Mouse (Mus musculus) forebrain, postnatal 0 days (tissue): Measurements from ENCODE around the gene Pbld2. TPM values are rescaled to one million over a fixed set of nuclear protein-coding genes. Genes with fewer than 3 reads are reported as not detected.

Source experiments
- ATAC-seq: fragments of 200-750 bp; cut with Nextera tagmentation; 2 replicates; pipeline ENCODE4 v1.8.0; 2017; ENCODE audit warnings: mild to moderate bottlenecking, moderate library complexity
- DNase-seq: peaks from one replicate; pipeline ENCODE4 v3.0.0-alpha.2; 2015
- H3K27ac ChIP-seq: fragments of 300-500 bp; sonication (generic); 2 replicates; pipeline ENCODE4 v1.5.1; 2014; ENCODE audit warnings: low read depth, mild to moderate bottlenecking, antibody characterized with exemption, low read length, moderate library complexity, mixed read lengths
- H3K27me3 ChIP-seq: fragments of 300-500 bp; sonication (generic); 2 replicates; pipeline ENCODE4 v1.6.1; 2014; ENCODE audit warnings: mild to moderate bottlenecking, low read length, mixed read lengths; ENCODE audit not compliant: insufficient read depth
- H3K36me3 ChIP-seq: fragments of 300-500 bp; sonication (generic); 2 replicates; pipeline ENCODE4 v1.6.1; 2014; ENCODE audit warnings: mild to moderate bottlenecking, moderate library complexity; ENCODE audit not compliant: insufficient read depth
- H3K4me1 ChIP-seq: fragments of 300-500 bp; sonication (generic); 2 replicates; pipeline ENCODE4 v1.6.1; 2014; ENCODE audit warnings: antibody characterized with exemption; ENCODE audit not compliant: insufficient read depth
- H3K4me2 ChIP-seq: fragments of 300-500 bp; sonication (generic); 2 replicates; pipeline ENCODE4 v1.6.1; 2014; ENCODE audit warnings: low read depth, mild to moderate bottlenecking, moderate library complexity
- H3K4me3 ChIP-seq: fragments of 300-500 bp; sonication (generic); 2 replicates; pipeline ENCODE4 v1.5.1; 2014; ENCODE audit warnings: low read depth, low read length, mixed read lengths
- H3K9ac ChIP-seq: fragments of 300-500 bp; sonication (generic); 2 replicates; pipeline ENCODE4 v1.6.1; 2014; ENCODE audit warnings: mild to moderate bottlenecking
- H3K9me3 ChIP-seq: fragments of 300-500 bp; sonication (generic); 2 replicates; pipeline ENCODE4 v1.6.1; 2016; ENCODE audit warnings: low read length
- CTCF ChIP-seq: sonication (generic); IDR thresholded peaks from 2 replicates; pipeline ENCODE4 v1.5.1; 2016; ENCODE audit warnings: antibody characterized with exemption, control low read depth, low read depth
- WGBS: fragments of 180-500 bp; shearing (Covaris S2); extraction: QIAGEN DNeasy Blood & Tissue Kit; methylation state at CpG from one replicate; pipeline ENCODE4 v1.1.7; 2014; 5-methylcytosine and 5-hydroxymethylcytosine counted together
- polyA plus RNA-seq: library from polyadenylated mRNA; unstranded; fragments of >200 nt; fragmentation: Nextera tagmentation; extraction: Ambion mirVana; gene quantifications from 2 replicates; pipeline ENCODE4 v1.2.1, GENCODE M21; 2015
- total RNA-seq: library from RNA; depleted of rRNA; stranded (reverse); fragments of >200 nt; gene quantifications from 2 replicates; pipeline ENCODE4 v1.2.3, GENCODE M21; 2014

Gene Pbld2
- total and polyA plus RNA-seq, 2 experiments from 2014 or later, result 0.73 to 1.3 TPM

DNA sequence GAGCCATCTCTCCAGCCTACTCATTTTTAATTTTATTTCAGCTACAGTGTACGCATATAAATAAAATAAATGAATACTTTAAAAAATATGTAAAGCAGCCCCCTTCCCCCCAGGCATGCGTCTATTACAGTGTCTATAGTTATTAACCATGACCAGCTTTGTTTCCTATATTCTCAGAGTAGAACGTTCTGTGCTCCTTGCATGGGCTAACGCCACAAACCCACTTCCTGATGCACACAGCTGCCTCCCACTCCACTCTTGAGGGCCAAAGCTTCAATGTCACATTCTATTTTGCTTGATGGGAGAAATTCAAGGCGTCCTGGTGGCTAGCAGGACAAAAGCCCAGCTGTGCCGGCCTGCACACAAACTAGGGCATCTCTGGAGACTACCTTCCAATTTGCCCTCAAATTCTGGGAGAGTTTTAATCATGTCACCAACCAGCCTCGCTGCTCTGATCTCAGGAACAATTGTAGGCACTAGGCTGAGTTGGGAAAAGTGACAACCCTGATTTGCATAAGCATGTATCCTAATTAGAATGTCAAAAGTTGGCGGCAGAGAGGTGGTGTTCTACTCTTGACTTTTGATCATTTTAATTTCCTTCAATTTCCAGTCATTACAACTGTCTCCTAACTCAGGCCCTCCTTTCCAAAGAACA, 65.1 kb downstream of the Pbld2 start:
- no peak for DNase-seq
- ATAC-seq, result peak; percentile 6; the same call in 1 of the 2 replicates
- 30% methylated on average over 8 of the region's 8 CpGs for WGBS

DNA sequence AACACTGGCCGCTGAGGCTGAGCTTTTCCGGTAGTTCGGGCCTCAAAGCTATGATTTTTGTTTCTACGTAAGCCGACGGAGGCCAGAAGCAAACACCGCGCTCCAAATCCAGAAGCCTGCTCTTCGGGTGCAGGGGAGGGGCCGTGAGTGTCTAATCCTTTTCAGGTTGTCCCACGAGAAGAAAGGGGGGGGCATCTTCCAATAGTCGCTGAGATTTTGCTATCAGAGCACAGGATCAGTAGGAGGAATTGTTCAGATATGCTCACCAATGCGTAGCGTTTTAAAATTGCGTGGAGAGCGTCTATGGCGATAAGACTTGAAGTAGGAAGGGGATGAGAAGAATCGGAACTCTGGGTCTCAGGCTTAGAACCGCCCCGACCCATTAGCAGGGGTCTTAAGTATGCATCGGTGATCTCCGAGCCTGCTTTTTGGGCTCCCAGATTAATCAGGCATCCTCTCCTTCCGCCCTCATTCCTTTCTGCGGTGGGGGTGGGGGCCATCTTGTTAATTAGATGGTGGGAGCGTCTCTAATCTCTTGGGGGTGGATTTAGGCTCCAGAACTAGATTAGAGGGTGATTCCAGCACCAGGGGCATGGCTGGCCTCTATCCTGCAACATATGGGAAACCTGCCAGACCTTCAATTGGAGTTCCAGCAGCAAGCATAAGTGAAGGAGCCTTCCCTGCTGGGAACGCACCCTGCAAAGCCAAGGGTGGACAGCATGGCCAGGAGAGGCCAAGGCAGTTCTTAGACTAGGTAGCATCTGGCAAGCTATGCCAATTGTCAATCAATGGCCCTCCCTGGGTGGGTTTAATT, 65.8 kb downstream of the Pbld2 start:
- peak overlapping the region; percentile 47 for H3K4me2 ChIP-seq
- no peak for TF ChIP-seq CTCF
- WGBS, result 3% methylated on average over 26 of the region's 26 CpGs
- H3K4me1 ChIP-seq, result peaks cover 4% of the 10 kb centered on the region; the same call in 1 of the 2 replicates
- H3K4me3 ChIP-seq, result peak overlapping the region; percentile 33
- no peaks in the 10 kb centered on the region for H3K36me3 ChIP-seq
- H3K9me3 ChIP-seq, result no peaks in the 10 kb centered on the region
- peak overlapping the region; percentile 44 for H3K9ac ChIP-seq
- no peaks in the 10 kb centered on the region for H3K27me3 ChIP-seq
- no peak overlapping the region for H3K27ac ChIP-seq
- ATAC-seq (peak; percentile 55), DNase-seq (peak; percentile 47)

More for the DNA sequence above, 65.1 kb downstream of the Pbld2 start:
- Histone ChIP-seq H3K4me2 (peak overlapping the region; percentile 47), H3K9ac (peak overlapping the region; percentile 44; the same call in 1 of the 2 replicates), H3K27me3 (no peaks in the 10 kb centered on the region), H3K36me3 (no peaks in the 10 kb centered on the region), H3K9me3 (no peaks in the 10 kb centered on the region), H3K27ac (no peak overlapping the region), H3K4me1 (peaks cover 4% of the 10 kb centered on the region; the same call in 1 of the 2 replicates), H3K4me3 (peak overlapping the region; percentile 33)
- TF ChIP-seq CTCF, result no peak

DNA sequence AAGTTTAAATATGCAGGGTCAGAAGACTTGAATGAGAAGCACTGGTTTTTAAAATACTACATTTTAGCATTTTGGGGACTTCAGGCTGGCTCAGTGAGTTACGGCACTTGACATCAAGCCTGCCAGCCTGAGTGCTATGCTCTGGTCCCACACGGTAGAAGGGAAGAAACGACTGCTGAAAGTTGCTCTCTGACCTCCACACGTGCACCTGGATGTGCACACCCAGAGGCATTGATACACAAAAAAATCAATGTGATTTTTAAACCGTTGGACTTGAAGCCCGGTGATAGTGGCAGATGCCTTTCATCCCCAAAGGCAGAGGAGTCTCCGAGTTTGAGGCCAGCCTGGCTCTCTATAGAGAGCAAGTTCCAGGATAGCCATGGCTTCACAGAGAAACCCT, 67.8 kb downstream of the Pbld2 start:
- WGBS, result 81% methylated on average over 7 of the region's 7 CpGs
- no peak for TF ChIP-seq CTCF

DNA sequence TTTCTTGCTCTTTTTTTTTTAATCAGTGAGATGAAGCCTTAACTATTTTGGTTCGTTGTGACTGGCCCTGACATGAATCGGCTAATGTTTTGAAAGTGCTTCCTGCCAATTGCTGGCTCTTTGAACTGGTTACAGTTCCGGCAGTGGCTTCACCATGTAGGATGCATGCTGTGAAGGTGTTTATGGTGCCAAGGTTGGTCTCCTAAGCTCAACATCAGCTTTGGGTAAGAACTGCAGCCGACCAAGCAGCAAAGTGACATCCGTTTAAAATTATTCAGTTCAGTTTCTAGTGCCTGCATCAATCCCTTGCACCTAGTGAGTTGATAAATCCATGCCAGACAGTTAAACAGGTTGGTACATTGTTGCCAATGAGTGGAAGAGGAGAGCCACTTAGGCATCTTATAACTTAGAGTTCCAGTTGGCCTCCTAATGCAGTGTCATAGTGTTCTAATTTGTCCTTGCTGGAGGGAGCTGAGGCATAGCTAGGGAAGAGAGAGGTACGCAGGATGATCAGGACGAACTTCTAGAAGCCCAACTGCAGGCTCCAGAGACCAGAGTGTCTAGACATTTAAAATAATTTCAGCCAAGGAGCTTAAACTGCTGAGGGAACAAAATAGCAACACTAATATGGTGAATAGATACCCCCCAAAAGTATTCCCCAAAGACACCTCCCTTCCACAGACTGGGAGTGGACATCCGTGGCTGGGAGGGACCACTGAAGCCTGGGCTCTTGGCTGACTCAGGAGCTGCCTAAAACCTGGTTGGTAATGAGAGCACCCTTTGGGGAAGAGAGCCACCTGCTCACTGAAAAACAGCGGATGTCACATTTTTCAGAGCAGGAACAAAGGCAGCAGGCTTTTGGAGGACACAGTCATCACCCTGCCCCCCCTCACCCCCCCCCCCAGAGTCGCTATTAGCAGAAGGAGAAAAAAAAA, 68.8 kb downstream of the Pbld2 start:
- ATAC-seq (no peak), DNase-seq (no peak)
- Histone ChIP-seq H3K9ac (no peak overlapping the region), H3K4me3 (no peak overlapping the region), H3K27ac (no peak overlapping the region), H3K36me3 (no peaks in the 10 kb centered on the region), H3K9me3 (no peaks in the 10 kb centered on the region), H3K27me3 (no peaks in the 10 kb centered on the region), H3K4me1 (peaks cover 4% of the 10 kb centered on the region; the same call in 1 of the 2 replicates), H3K4me2 (no peak overlapping the region)
- 65% methylated on average over 10 of the region's 10 CpGs for WGBS
- TF ChIP-seq CTCF, result no peak

More for the DNA sequence above, 67.8 kb downstream of the Pbld2 start:
- H3K27ac ChIP-seq, result no peak overlapping the region
- DNase-seq, result no peak
- no peak for ATAC-seq
- no peak overlapping the region for H3K4me3 ChIP-seq
- H3K36me3 ChIP-seq, result no peaks in the 10 kb centered on the region
- H3K9ac ChIP-seq, result no peak overlapping the region
- no peaks in the 10 kb centered on the region for H3K27me3 ChIP-seq
- peaks cover 4% of the 10 kb centered on the region; the same call in 1 of the 2 replicates for H3K4me1 ChIP-seq
- no peak overlapping the region for H3K4me2 ChIP-seq
- no peaks in the 10 kb centered on the region for H3K9me3 ChIP-seq

DNA sequence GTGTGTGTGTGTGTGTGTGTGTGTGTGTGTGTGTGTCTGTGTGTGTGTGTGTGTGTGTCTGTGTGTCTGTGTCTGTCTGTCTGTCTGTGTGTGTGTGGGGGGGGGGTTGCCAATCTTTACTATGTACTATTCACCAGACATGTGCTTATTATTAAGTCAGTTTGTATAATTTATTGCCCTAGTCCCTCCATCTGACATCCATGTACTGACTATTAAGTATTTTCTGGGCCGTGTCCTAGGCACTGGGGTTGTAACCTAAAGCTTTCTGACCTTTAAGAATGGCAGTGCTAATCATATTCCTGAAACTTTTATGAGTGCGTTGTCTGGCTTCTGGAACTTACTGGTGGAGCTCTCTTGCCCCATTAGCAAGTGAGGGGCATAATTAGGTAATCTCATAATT, 72.6 kb downstream of the Pbld2 start:
- Histone ChIP-seq H3K9ac (no peak overlapping the region), H3K4me3 (no peak overlapping the region), H3K9me3 (no peaks in the 10 kb centered on the region), H3K36me3 (no peaks in the 10 kb centered on the region), H3K27me3 (no peaks in the 10 kb centered on the region), H3K4me2 (no peak overlapping the region), H3K27ac (no peak overlapping the region), H3K4me1 (no peaks in the 10 kb centered on the region)
- ATAC-seq, result no peak
- DNase-seq, result no peak
- 80% methylated on average over 2 of the region's 2 CpGs for WGBS
- TF ChIP-seq CTCF, result no peak

DNA sequence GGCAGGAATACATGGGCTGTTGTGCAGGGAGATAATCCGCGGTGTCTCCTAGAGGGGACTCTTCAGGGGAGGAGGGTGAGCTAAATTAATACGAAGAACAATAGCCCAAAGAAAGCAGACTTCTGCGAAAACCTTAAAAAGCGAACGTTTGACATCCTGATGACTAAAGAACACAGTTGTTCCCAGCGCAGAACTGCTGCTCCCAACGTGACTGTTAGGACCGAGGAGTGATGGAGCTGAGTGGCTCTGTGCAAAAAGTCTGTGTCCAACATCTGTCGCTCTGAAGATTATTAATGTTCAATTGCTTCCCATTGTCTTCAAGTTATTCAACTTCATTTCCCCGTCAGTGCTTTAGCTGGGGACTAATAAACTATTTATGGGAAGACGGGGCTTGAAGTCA, 74.1 kb downstream of the Pbld2 start:
- Histone ChIP-seq H3K9ac (no peak overlapping the region), H3K4me2 (no peak overlapping the region), H3K4me1 (no peaks in the 10 kb centered on the region), H3K27me3 (no peaks in the 10 kb centered on the region), H3K9me3 (no peaks in the 10 kb centered on the region), H3K4me3 (no peak overlapping the region), H3K27ac (no peak overlapping the region), H3K36me3 (no peaks in the 10 kb centered on the region)
- 58% methylated on average over 12 of the region's 12 CpGs for WGBS
- TF ChIP-seq CTCF, result no peak
- DNase-seq (no peak), ATAC-seq (no peak)
